Mouse (Mus musculus): Measurements from ENCODE around the gene Atn1. TPM values are rescaled to one million over a fixed set of nuclear protein-coding genes. Genes with fewer than 3 reads are reported as not detected.

Gene Atn1
- total and polyA plus RNA-seq, 2 experiments from 2014 or later: 6.0 to 8.5 TPM

- Histone ChIP-seq H3K9me3 (replicated peaks; ENCODE audit: control insufficient read depth, low read length) (no peaks in the 10 kb centered on the region), H3K4me3 (ENCODE audit: low read depth, low read length) (no peak overlapping the region), H3K27ac (ENCODE audit: low read depth) (no peak overlapping the region), H3K27me3 (ENCODE audit: control insufficient read depth, insufficient read depth, low read length) (no peaks in the 10 kb centered on the region), H3K4me1 (ENCODE audit: control insufficient read depth, insufficient read depth) (peaks cover 5% of the 10 kb centered on the region; the same call in 1 of the 2 replicates), H3K4me2 (ENCODE audit: low read depth, low read length) (no peak overlapping the region), H3K36me3 (replicated peaks; ENCODE audit: control insufficient read depth, insufficient read depth, low read length) (peaks cover 73% of the 10 kb centered on the region), H3K9ac (replicated peaks; ENCODE audit: low read depth, low read length) (no peak overlapping the region)
- TF ChIP-seq CTCF (IDR thresholded peaks at IDR 0.05; ENCODE audit: low read depth) (no peak), EP300 (IDR thresholded peaks at IDR 0.05; ENCODE audit: low read depth) (no peak)
- ATAC-seq (ENCODE audit: insufficient read depth, low read depth) (no peak), DNase-seq (ENCODE audit: low spot score) (no peak)
- WGBS: 50% methylated on average over 7 of the region's 7 CpGs
These were observed 52.5 kb downstream of the Atn1 start for GRCm38 (mm10) chr6:124703789-124704188.

DNA sequence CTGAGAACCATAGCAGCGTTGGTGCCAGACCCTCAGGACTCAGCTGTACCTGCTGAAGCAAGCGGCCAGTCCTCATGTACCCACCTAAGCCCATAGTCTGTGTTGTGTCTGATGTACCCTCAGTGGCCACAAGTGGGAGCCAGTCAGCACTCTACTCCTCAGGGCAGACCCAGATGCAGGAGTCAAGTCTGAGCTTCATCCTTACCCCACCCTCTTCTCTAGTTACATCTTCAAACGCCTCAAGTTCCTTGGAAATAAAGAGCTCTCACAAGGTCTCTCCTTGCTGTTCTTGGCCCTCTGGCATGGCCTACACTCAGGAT is 53.6 kb downstream of the Atn1 start:
- Histone ChIP-seq H3K36me3 (replicated peaks; ENCODE audit: control insufficient read depth, insufficient read depth, low read length) (peaks cover 74% of the 10 kb centered on the region), H3K4me1 (ENCODE audit: control insufficient read depth, insufficient read depth) (peaks cover 5% of the 10 kb centered on the region; the same call in 1 of the 2 replicates)
- TF ChIP-seq EP300 (IDR thresholded peaks at IDR 0.05; ENCODE audit: low read depth) (no peak), CTCF (IDR thresholded peaks at IDR 0.05; ENCODE audit: low read depth) (peak; percentile 83)

DNA sequence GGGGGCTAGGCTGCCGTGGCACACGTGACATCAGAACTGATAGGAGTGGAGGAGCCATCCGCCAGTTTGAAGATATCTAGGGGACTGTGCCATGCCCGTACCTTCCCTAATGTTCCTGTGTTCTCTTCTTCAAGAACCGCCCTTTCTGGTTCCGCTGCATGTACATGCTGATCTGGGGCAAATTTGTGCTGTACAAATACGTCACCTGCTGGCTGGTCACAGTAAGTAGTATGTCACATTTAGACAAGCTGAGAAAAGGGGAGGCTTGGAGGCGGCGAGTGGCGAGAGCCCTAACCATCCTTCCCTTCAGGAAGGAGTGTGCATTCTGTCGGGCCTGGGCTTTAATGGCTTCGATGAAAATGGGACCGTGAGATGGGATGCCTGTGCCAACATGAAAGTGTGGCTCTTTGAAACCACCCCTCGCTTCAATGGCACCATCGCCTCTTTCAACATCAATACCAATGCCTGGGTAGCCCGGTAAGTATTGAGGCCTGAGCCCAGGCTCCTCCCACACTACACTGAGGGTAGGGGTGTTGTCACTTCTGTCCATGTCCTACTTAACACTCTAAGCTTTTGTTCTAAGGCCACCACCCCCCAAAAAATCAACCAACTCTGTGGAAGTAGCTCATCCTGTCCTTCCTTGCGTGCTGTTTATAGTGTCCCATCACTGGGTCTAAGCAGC is 54.1 kb downstream of the Atn1 start:
- H3K27me3 ChIP-seq (ENCODE audit: control insufficient read depth, insufficient read depth, low read length): no peaks in the 10 kb centered on the region
- H3K9me3 ChIP-seq (replicated peaks; ENCODE audit: control insufficient read depth, low read length): no peaks in the 10 kb centered on the region
- no peak overlapping the region for H3K4me2 ChIP-seq (ENCODE audit: low read depth, low read length)
- no peak overlapping the region for H3K9ac ChIP-seq (replicated peaks; ENCODE audit: low read depth, low read length)
- no peak for DNase-seq (ENCODE audit: low spot score)
- no peak for ATAC-seq (ENCODE audit: insufficient read depth, low read depth)
- H3K36me3 ChIP-seq (replicated peaks; ENCODE audit: control insufficient read depth, insufficient read depth, low read length): peaks cover 72% of the 10 kb centered on the region
- 88% methylated on average over 17 of the region's 17 CpGs for WGBS
- H3K4me3 ChIP-seq (ENCODE audit: low read depth, low read length): no peak overlapping the region
- TF ChIP-seq CTCF (IDR thresholded peaks at IDR 0.05; ENCODE audit: low read depth) (no peak), EP300 (IDR thresholded peaks at IDR 0.05; ENCODE audit: low read depth) (no peak)
- no peak overlapping the region for H3K27ac ChIP-seq (ENCODE audit: low read depth)
- H3K4me1 ChIP-seq (ENCODE audit: control insufficient read depth, insufficient read depth): peaks cover 5% of the 10 kb centered on the region; the same call in 1 of the 2 replicates

More for the DNA sequence above, 53.6 kb downstream of the Atn1 start:
- Histone ChIP-seq H3K4me2 (ENCODE audit: low read depth, low read length) (no peak overlapping the region), H3K9ac (replicated peaks; ENCODE audit: low read depth, low read length) (no peak overlapping the region), H3K27ac (ENCODE audit: low read depth) (no peak overlapping the region), H3K9me3 (replicated peaks; ENCODE audit: control insufficient read depth, low read length) (no peaks in the 10 kb centered on the region), H3K4me3 (ENCODE audit: low read depth, low read length) (no peak overlapping the region), H3K27me3 (ENCODE audit: control insufficient read depth, insufficient read depth, low read length) (no peaks in the 10 kb centered on the region)
- ATAC-seq (ENCODE audit: insufficient read depth, low read depth): peak; percentile 62
- DNase-seq (ENCODE audit: low spot score): no peak
- 51% methylated on average over 3 of the region's 3 CpGs for WGBS

GRCm38 (mm10) chr6:124701338-124701737 is 55.0 kb downstream of the Atn1 start:
- no peak for ATAC-seq (ENCODE audit: insufficient read depth, low read depth)
- TF ChIP-seq EP300 (IDR thresholded peaks at IDR 0.05; ENCODE audit: low read depth) (no peak), CTCF (IDR thresholded peaks at IDR 0.05; ENCODE audit: low read depth) (peak; percentile 39)
- Histone ChIP-seq H3K9ac (replicated peaks; ENCODE audit: low read depth, low read length) (no peak overlapping the region), H3K4me3 (ENCODE audit: low read depth, low read length) (no peak overlapping the region), H3K27me3 (ENCODE audit: control insufficient read depth, insufficient read depth, low read length) (no peaks in the 10 kb centered on the region), H3K4me1 (ENCODE audit: control insufficient read depth, insufficient read depth) (peaks cover 5% of the 10 kb centered on the region; the same call in 1 of the 2 replicates), H3K4me2 (ENCODE audit: low read depth, low read length) (no peak overlapping the region), H3K36me3 (replicated peaks; ENCODE audit: control insufficient read depth, insufficient read depth, low read length) (peaks cover 71% of the 10 kb centered on the region), H3K9me3 (replicated peaks; ENCODE audit: control insufficient read depth, low read length) (no peaks in the 10 kb centered on the region), H3K27ac (ENCODE audit: low read depth) (no peak overlapping the region)
- 69% methylated on average over 8 of the region's 8 CpGs for WGBS
- no peak for DNase-seq (ENCODE audit: low spot score)

GRCm38 (mm10) chr6:124699962-124700610 is 56.2 kb downstream of the Atn1 start:
- H3K36me3 ChIP-seq (replicated peaks; ENCODE audit: control insufficient read depth, insufficient read depth, low read length): peaks cover 62% of the 10 kb centered on the region
- ATAC-seq (ENCODE audit: insufficient read depth, low read depth): peak; percentile 51

More at GRCm38 (mm10) chr6:124699962-124700610, 56.2 kb downstream of the Atn1 start:
- H3K4me2 ChIP-seq (ENCODE audit: low read depth, low read length): no peak overlapping the region
- no peak for TF ChIP-seq EP300 (IDR thresholded peaks at IDR 0.05; ENCODE audit: low read depth)
- TF ChIP-seq CTCF (IDR thresholded peaks at IDR 0.05; ENCODE audit: low read depth): no peak
- no peak overlapping the region for H3K9ac ChIP-seq (replicated peaks; ENCODE audit: low read depth, low read length)
- no peak for DNase-seq (ENCODE audit: low spot score)
- H3K27me3 ChIP-seq (ENCODE audit: control insufficient read depth, insufficient read depth, low read length): no peaks in the 10 kb centered on the region
- H3K27ac ChIP-seq (ENCODE audit: low read depth): peak overlapping the region; percentile 63
- H3K4me1 ChIP-seq (ENCODE audit: control insufficient read depth, insufficient read depth): peaks cover 5% of the 10 kb centered on the region; the same call in 1 of the 2 replicates
- H3K9me3 ChIP-seq (replicated peaks; ENCODE audit: control insufficient read depth, low read length): no peaks in the 10 kb centered on the region
- 63% methylated on average over 11 of the region's 11 CpGs for WGBS
- H3K4me3 ChIP-seq (ENCODE audit: low read depth, low read length): no peak overlapping the region

All from heart, postnatal 0 days (tissue).